Mouse (Mus musculus) thymus, postnatal 14 days (tissue): ENCODE data around the gene C1qa.
A peak's percentile ranks its signal among the peaks of the same experiment; 100 is the strongest.

Source experiments
- DNase-seq: peaks from one replicate; pipeline ENCODE4 v3.0.0; 2021

The C1qa gene

DNA sequence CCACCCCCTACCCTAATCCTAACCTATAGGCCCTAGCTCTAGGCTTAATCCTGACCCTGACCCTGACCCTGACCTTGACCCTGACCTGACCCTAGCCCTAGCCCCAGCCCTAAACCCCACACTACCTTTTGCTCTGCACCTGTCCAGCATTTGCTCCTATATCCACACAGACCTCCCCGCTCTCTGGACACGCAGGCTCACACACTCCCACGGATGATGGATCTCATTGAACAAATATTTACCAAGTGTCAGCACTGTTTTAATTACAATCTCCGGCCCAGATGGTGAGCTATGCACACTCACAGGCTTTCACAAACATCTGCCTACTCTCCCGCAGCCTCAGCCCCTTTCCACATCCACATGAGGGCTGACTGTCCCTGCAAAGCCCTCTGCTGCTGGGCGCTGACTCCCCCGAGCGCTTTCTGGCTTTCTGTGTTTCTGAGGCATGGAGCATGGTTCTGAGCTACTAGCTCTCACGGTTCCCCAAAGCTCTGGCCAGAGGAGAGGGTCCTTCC lies 462 bp downstream of the C1qa start:
- no peak for DNase-seq

- DNase-seq = no peak
Measured at GRCm38 (mm10) chr4:136896461-136896860, 2.1 kb downstream of the C1qa start.

GRCm38 (mm10) chr4:136895861-136896260 lies 2.7 kb downstream of the C1qa start:
- no peak for DNase-seq

DNA sequence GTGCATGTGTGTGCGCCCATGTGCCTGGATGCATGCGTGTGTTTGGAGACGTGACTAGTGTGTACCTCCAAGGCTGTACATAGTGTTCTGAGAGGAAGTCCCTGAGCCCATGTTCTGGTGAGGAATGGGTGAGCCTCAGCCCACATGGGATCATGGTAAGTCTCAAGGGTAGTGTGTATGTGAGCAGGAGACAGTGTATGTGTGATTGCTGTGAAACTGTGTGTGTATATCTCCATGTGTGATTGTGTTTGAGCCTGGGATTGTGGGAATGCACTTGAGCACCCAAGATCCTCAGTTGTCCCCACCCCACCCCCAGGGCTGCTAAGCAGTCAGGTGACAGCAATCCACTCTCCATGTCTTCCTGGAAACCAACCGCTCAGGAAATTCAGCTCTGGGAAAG lies 3.8 kb downstream of the C1qa start:
- no peak for DNase-seq

GRCm38 (mm10) chr4:136893691-136894543 lies 4.7 kb downstream of the C1qa start:
- DNase-seq = no peak

DNA sequence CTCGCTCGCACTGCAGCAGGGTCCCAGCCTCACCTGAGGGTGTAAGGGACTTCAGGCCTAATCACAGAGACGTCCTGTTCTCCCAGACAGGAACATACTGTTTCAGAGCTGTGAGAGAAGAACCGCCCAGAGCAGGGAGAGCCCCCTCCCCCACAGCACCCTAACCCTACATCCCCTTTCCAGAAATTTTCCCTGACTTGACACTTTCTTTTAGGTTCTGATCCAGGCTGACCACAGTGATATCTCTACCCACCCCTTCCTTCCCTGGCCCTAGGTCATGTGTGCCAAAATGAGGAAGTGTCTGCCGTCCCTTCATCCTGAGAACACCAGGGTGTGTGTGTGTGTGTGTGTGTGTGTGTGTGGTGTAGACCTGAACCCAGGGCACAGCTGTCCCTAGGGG lies 5.8 kb downstream of the C1qa start, which contains the start of gene C1qc:
C1qc (minus strand) TSS at position 255 of the 400 bp plus-strand sequence.
- no peak for DNase-seq

DNA sequence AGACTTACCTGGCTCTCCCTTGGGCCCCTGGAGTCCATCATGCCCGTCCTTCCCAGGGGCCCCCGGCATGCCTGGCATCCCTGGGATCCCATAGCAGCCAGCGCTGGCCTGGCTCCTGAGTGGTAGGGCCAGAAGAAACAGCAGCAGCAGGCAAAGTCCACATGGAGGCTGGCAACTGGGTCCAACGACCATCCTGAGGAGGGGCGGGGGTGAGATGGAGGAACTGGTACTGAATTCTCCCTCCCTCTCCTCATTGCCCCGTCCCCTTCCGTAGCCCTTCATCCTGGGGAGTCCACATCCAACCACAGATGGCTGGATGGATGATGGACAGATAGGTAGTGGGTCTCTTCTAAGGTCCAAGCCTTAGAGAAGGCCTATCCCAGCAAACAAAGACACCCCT lies 6.2 kb downstream of the C1qa start:
- no peak for DNase-seq

DNA sequence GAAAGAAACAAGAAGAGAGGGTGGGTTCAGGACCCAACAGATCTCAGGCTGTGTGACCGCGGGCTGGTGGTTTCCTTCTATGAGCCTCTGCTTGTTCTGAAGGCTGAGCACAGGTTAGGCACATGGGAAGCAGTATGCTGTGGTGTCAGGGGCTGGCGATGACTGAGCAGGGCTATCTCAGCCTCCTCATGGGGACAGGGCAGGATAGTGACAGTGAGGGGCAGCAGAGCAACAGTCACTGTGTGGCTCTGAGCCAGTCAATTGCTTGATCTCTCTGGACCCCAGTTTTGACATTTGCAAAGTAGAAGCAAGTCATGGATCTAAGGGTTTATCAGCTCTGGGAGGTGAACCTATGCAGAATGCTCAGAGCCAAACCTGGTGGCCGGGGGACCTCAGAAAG lies 7.5 kb downstream of the C1qa start:
- no peak for DNase-seq

GRCm38 (mm10) chr4:136889981-136890380 lies 8.6 kb downstream of the C1qa start:
- DNase-seq = no peak

- no peak for DNase-seq
Measured at GRCm38 (mm10) chr4:136887714-136888113, 10.9 kb downstream of the C1qa start.

DNA sequence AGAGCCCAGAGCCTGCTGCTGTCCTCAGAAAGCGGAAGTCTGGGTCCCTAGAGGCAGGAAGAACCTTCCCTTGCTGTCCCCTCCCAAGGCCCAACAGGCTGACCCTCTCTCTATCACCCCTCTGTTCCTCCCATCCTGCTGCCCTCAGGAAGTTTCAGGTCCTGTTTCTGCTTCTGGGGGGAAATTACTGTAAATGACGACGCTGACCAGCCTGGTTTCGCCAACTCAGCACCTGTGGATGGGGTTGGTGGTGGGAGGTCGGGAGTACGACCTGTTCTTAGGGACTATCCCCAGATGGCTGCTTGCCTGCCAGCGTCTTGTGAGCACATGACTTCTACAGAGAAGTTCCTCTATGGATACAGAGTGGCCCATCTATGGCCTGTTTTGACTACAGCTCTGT lies 12.5 kb downstream of the C1qa start, which contains the start of gene C1qb:
C1qb (minus strand) TSS at position 87 of the 400 bp plus-strand sequence.
- DNase-seq = no peak

DNA sequence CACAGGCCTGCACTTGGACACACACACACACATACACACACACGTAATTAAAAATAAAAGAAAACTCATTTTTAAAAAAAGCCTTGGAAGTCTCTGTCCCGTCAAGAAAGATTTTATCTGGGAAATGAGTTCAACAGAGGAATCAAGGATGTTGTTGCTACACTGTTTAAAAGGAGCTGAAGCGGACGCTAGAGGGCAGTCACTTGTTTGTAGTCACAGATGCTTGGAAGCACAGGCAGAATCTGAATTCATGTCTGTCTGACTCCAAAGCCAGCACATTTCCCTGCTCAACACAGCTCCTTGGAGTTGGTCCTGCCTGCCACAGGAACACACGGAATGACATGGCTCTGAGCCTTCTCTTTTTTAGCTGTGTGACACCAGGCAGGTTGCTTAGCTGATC lies 20.0 kb downstream of the C1qa start:
- peak; percentile 23 for DNase-seq

- no peak for DNase-seq
Measured at GRCm38 (mm10) chr4:136878171-136878570, 20.4 kb downstream of the C1qa start.

DNA sequence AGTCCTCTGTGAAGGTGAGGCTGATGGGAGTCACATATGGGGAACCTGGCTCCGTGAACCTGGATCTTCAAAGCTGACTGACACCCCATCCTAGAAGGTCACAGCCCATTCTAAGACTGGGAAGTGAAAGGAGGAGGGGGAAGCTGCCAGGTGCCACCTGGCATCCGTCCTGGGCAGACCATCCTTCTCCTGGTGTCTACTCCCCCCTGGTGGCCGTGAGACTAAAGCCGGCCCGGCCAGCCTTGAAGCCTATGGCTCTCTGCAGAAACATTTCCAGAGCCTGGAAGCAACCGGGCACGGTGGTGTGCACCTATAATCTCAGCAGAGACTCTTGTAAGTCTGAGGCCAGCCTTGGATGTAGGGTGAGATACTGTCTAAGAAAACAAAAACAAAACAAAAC lies 21.6 kb downstream of the C1qa start:
- DNase-seq = peak; percentile 79

- no peak for DNase-seq
Measured at GRCm38 (mm10) chr4:136875012-136875411, 23.6 kb downstream of the C1qa start.

- no peak for DNase-seq
Measured at GRCm38 (mm10) chr4:136868371-136868770, 30.2 kb downstream of the C1qa start.

GRCm38 (mm10) chr4:136867690-136868345 lies 30.8 kb downstream of the C1qa start:
- no peak for DNase-seq

GRCm38 (mm10) chr4:136865531-136865930 lies 33.1 kb downstream of the C1qa start:
- no peak for DNase-seq

GRCm38 (mm10) chr4:136864751-136865470 lies 33.7 kb downstream of the C1qa start:
- DNase-seq = no peak

DNA sequence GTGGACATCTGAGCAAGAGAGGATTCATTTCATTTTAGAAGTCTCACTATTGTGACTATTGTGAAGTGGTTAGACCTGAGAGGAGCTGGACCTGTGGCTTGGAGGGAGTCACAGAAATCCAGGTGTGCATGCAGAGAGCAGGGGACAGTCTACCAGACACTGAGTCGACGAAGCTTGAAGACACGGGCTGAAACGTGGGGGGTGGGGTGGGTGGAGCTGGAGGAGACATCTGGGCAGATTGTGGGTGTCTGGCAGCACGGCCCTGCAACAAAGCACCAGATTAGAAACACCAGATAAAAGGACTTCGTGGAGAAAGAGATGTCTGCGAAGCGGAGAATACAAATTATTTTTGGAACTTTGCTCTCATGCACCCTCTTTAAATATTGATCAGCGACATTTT lies 35.1 kb downstream of the C1qa start:
- DNase-seq = no peak

- DNase-seq = no peak
Measured at GRCm38 (mm10) chr4:136862411-136862810, 36.2 kb downstream of the C1qa start.

- DNase-seq = no peak
Measured at GRCm38 (mm10) chr4:136861806-136862205, 36.8 kb downstream of the C1qa start.

DNA sequence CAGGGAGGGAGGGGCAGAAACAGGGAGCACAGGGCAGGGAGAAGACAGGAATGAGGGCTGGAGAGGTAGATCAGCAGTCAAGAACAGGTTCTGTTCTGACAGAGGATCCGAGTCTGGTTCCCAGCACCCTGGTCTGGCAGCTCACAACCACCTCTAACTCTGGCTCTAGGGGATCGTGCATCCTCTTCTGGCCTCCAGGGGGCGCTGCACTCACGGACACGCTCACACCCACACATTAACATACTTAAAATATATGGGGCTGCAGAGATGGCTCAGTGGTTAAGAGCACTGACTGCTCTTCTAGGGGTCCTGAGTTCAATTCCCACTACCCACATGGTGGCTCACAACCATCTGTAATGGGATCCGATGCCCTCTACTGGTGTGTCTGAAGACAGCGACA lies 38.6 kb downstream of the C1qa start:
- DNase-seq = no peak
